Mouse (Mus musculus) megakaryocyte, embryonic 14.5 days (primary cell): Measurements from ENCODE around the gene Dnttip1.

Experiments
- FLI1 ChIP-seq: IDR thresholded peaks from 2 replicates; pipeline ENCODE4 v1.6.1; 2012; ENCODE audit warnings: low read length, inconsistent platforms, mixed read lengths
- GATA1 ChIP-seq: IDR thresholded peaks from 3 replicates; pipeline ENCODE4 v1.6.1; 2012; ENCODE audit warnings: mixed read lengths, low read length, inconsistent platforms, borderline replicate concordance

DNA sequence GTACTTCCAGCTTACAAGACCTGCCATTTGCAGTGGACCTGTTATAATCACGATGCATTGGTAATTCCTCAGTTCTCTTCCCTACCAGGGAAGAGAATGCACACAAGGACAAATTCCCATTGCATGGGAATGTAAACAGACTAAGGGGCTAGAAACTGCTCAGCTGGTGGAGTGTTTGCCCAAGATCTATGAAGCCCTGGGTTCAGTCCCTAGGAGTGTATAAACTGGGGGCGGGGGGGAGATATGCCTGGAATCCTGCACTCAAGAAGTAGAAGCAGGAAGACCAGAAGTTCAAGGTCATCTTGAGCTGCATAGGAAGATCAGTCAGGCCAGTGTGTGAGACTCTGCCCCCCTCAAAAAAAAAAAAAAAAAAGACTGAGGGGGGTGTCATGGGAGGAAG is 12.5 kb upstream of the Dnttip1 start:
- TF ChIP-seq GATA1 (no peak), FLI1 (no peak)
